Mouse (Mus musculus): Measurements from ENCODE around the gene Lmo7. TPM values are rescaled to one million over a fixed set of nuclear protein-coding genes. Genes with fewer than 3 reads are reported as not detected.

The Lmo7 gene
- polyA plus RNA-seq, 1 experiment from 2014 or later: 1.8 TPM

GRCm38 (mm10) chr14:101846097-101846882 lies 116.5 kb downstream of the Lmo7 start:
- WGBS: 79% methylated on average over 8 of the region's 8 CpGs
- no peak for DNase-seq (ENCODE audit: low spot score)
- Histone ChIP-seq H3K4me1 (peaks cover 2% of the 10 kb centered on the region; the same call in 1 of the 2 replicates), H3K36me3 (no peaks in the 10 kb centered on the region), H3K9me3 (replicated peaks) (no peaks in the 10 kb centered on the region), H3K4me3 (no peak overlapping the region), H3K27ac (replicated peaks) (no peak overlapping the region), H3K27me3 (ENCODE audit: low read depth, poor library complexity, severe bottlenecking) (no peaks in the 10 kb centered on the region)

- Histone ChIP-seq H3K27me3 (ENCODE audit: low read depth, poor library complexity, severe bottlenecking) (no peaks in the 10 kb centered on the region), H3K9me3 (replicated peaks) (no peaks in the 10 kb centered on the region), H3K4me3 (no peak overlapping the region), H3K4me1 (peaks cover 2% of the 10 kb centered on the region; the same call in 1 of the 2 replicates), H3K36me3 (no peaks in the 10 kb centered on the region), H3K27ac (replicated peaks) (no peak overlapping the region)
- WGBS: 91% methylated on average over 7 of the region's 7 CpGs
- no peak for DNase-seq (ENCODE audit: low spot score)
Observed at GRCm38 (mm10) chr14:101847520-101847919, 117.8 kb downstream of the Lmo7 start.

- no peak overlapping the region for H3K27ac ChIP-seq (replicated peaks)
- H3K9me3 ChIP-seq (replicated peaks): no peaks in the 10 kb centered on the region
- 83% methylated on average over 6 of the region's 6 CpGs for WGBS
- no peaks in the 10 kb centered on the region for H3K4me1 ChIP-seq
- no peaks in the 10 kb centered on the region for H3K27me3 ChIP-seq (ENCODE audit: low read depth, poor library complexity, severe bottlenecking)
- H3K4me3 ChIP-seq: no peak overlapping the region
- H3K36me3 ChIP-seq: no peaks in the 10 kb centered on the region
- no peak for DNase-seq (ENCODE audit: low spot score)
Observed at GRCm38 (mm10) chr14:101852584-101853195, 122.9 kb downstream of the Lmo7 start.

GRCm38 (mm10) chr14:101853207-101853606 lies 123.5 kb downstream of the Lmo7 start:
- H3K27me3 ChIP-seq (ENCODE audit: low read depth, poor library complexity, severe bottlenecking): no peaks in the 10 kb centered on the region
- DNase-seq (ENCODE audit: low spot score): no peak
- H3K36me3 ChIP-seq: no peaks in the 10 kb centered on the region
- 91% methylated on average over 1 of the region's 1 CpGs for WGBS
- H3K9me3 ChIP-seq (replicated peaks): no peaks in the 10 kb centered on the region
- H3K27ac ChIP-seq (replicated peaks): no peak overlapping the region
- H3K4me1 ChIP-seq: no peaks in the 10 kb centered on the region
- no peak overlapping the region for H3K4me3 ChIP-seq

- 76% methylated on average over 4 of the region's 4 CpGs for WGBS
- Histone ChIP-seq H3K36me3 (no peaks in the 10 kb centered on the region), H3K4me1 (no peaks in the 10 kb centered on the region), H3K27ac (replicated peaks) (no peak overlapping the region), H3K27me3 (ENCODE audit: low read depth, poor library complexity, severe bottlenecking) (no peaks in the 10 kb centered on the region), H3K9me3 (replicated peaks) (no peaks in the 10 kb centered on the region), H3K4me3 (no peak overlapping the region)
- DNase-seq (ENCODE audit: low spot score): no peak
Observed at GRCm38 (mm10) chr14:101853722-101854121, 124.0 kb downstream of the Lmo7 start.

GRCm38 (mm10) chr14:101854226-101854625 lies 124.5 kb downstream of the Lmo7 start:
- Histone ChIP-seq H3K4me3 (no peak overlapping the region), H3K27me3 (ENCODE audit: low read depth, poor library complexity, severe bottlenecking) (no peaks in the 10 kb centered on the region), H3K4me1 (no peaks in the 10 kb centered on the region), H3K36me3 (no peaks in the 10 kb centered on the region), H3K9me3 (replicated peaks) (no peaks in the 10 kb centered on the region), H3K27ac (replicated peaks) (no peak overlapping the region)
- DNase-seq (ENCODE audit: low spot score): no peak
- WGBS: 86% methylated on average over 3 of the region's 3 CpGs

GRCm38 (mm10) chr14:101859305-101859886 lies 129.6 kb downstream of the Lmo7 start:
- DNase-seq (ENCODE audit: low spot score): no peak
- no peak overlapping the region; the same call in 1 of the 2 replicates for H3K27ac ChIP-seq (replicated peaks)
- no peaks in the 10 kb centered on the region for H3K27me3 ChIP-seq (ENCODE audit: low read depth, poor library complexity, severe bottlenecking)
- 43% methylated on average over 8 of the region's 8 CpGs for WGBS
- no peaks in the 10 kb centered on the region for H3K9me3 ChIP-seq (replicated peaks)
- H3K36me3 ChIP-seq: no peaks in the 10 kb centered on the region
- H3K4me1 ChIP-seq: peaks cover 4% of the 10 kb centered on the region; the same call in 1 of the 2 replicates
- no peak overlapping the region for H3K4me3 ChIP-seq

- H3K27me3 ChIP-seq (ENCODE audit: low read depth, poor library complexity, severe bottlenecking): no peaks in the 10 kb centered on the region
- H3K4me1 ChIP-seq: peaks cover 4% of the 10 kb centered on the region; the same call in 1 of the 2 replicates
- H3K4me3 ChIP-seq: no peak overlapping the region
- DNase-seq (ENCODE audit: low spot score): no peak
- no peaks in the 10 kb centered on the region for H3K9me3 ChIP-seq (replicated peaks)
- H3K36me3 ChIP-seq: no peaks in the 10 kb centered on the region
- H3K27ac ChIP-seq (replicated peaks): no peak overlapping the region
- WGBS: 76% methylated on average over 3 of the region's 3 CpGs
Observed at GRCm38 (mm10) chr14:101862088-101862487, 132.3 kb downstream of the Lmo7 start.

GRCm38 (mm10) chr14:101867071-101867733 lies 137.4 kb downstream of the Lmo7 start:
- Histone ChIP-seq H3K4me1 (no peaks in the 10 kb centered on the region), H3K4me3 (no peak overlapping the region), H3K27me3 (ENCODE audit: low read depth, poor library complexity, severe bottlenecking) (no peaks in the 10 kb centered on the region), H3K27ac (replicated peaks) (no peak overlapping the region), H3K36me3 (no peaks in the 10 kb centered on the region), H3K9me3 (replicated peaks) (no peaks in the 10 kb centered on the region)
- 62% methylated on average over 9 of the region's 10 CpGs for WGBS
- DNase-seq (ENCODE audit: low spot score): no peak

GRCm38 (mm10) chr14:101869145-101869544 lies 139.4 kb downstream of the Lmo7 start:
- H3K4me1 ChIP-seq: no peaks in the 10 kb centered on the region
- 74% methylated on average over 6 of the region's 6 CpGs for WGBS
- no peaks in the 10 kb centered on the region for H3K36me3 ChIP-seq
- no peak overlapping the region for H3K4me3 ChIP-seq
- no peaks in the 10 kb centered on the region for H3K9me3 ChIP-seq (replicated peaks)
- no peak overlapping the region for H3K27ac ChIP-seq (replicated peaks)
- DNase-seq (ENCODE audit: low spot score): no peak
- H3K27me3 ChIP-seq (ENCODE audit: low read depth, poor library complexity, severe bottlenecking): no peaks in the 10 kb centered on the region

GRCm38 (mm10) chr14:101869661-101870060 lies 139.9 kb downstream of the Lmo7 start:
- 70% methylated on average over 4 of the region's 4 CpGs for WGBS
- Histone ChIP-seq H3K4me3 (no peak overlapping the region), H3K9me3 (replicated peaks) (no peaks in the 10 kb centered on the region), H3K4me1 (no peaks in the 10 kb centered on the region), H3K36me3 (no peaks in the 10 kb centered on the region), H3K27ac (replicated peaks) (no peak overlapping the region), H3K27me3 (ENCODE audit: low read depth, poor library complexity, severe bottlenecking) (no peaks in the 10 kb centered on the region)
- no peak for DNase-seq (ENCODE audit: low spot score)

GRCm38 (mm10) chr14:101870171-101870902 lies 140.6 kb downstream of the Lmo7 start:
- Histone ChIP-seq H3K36me3 (no peaks in the 10 kb centered on the region), H3K9me3 (replicated peaks) (no peaks in the 10 kb centered on the region), H3K27ac (replicated peaks) (no peak overlapping the region), H3K4me3 (no peak overlapping the region), H3K27me3 (ENCODE audit: low read depth, poor library complexity, severe bottlenecking) (no peaks in the 10 kb centered on the region), H3K4me1 (no peaks in the 10 kb centered on the region)
- DNase-seq (ENCODE audit: low spot score): no peak
- WGBS: 82% methylated on average over 9 of the region's 9 CpGs

All from midbrain, embryonic 10.5 days (tissue).